Mouse (Mus musculus) naive thymus-derived CD4-positive, alpha-beta T cell, adult 2 months (primary cell): Measurements from ENCODE around the gene Hspa1b.
"Not testable (repeated sequence)": the region's sequence is repeated elsewhere in the genome, so short reads cannot be mapped to it uniquely, and the experiment has no call there.

Experiments
- DNase-seq: peaks from one replicate; pipeline ENCODE4 v3.0.0-alpha.2; 2011; ENCODE audit warnings: low read depth

Hspa1b gene

GRCm38 (mm10) chr17:34954831-34955230 lies 4.2 kb downstream of the Hspa1b start:
- peak; percentile 28 for DNase-seq

- DNase-seq = no peak
Observed at GRCm38 (mm10) chr17:34953904-34954303, 5.1 kb downstream of the Hspa1b start.

GRCm38 (mm10) chr17:34953258-34953657 lies 5.8 kb downstream of the Hspa1b start:
- DNase-seq = no peak

- DNase-seq = peak; percentile 86
Observed at GRCm38 (mm10) chr17:34952378-34953040, 6.5 kb downstream of the Hspa1b start.

- DNase-seq = no peak
Observed at GRCm38 (mm10) chr17:34951636-34952377, 7.2 kb downstream of the Hspa1b start.

- DNase-seq = no peak
Observed at GRCm38 (mm10) chr17:34950514-34951455, 8.3 kb downstream of the Hspa1b start.

GRCm38 (mm10) chr17:34949553-34949969 lies 9.5 kb downstream of the Hspa1b start:
- DNase-seq = no peak

- DNase-seq = not testable (repeated sequence)
Observed at GRCm38 (mm10) chr17:34948721-34949552, 10.1 kb downstream of the Hspa1b start.

- peak; percentile 59 for DNase-seq
Observed at GRCm38 (mm10) chr17:34947606-34948005, 11.4 kb downstream of the Hspa1b start.

- no peak for DNase-seq
Observed at GRCm38 (mm10) chr17:34946486-34947140, 12.4 kb downstream of the Hspa1b start.

- DNase-seq = no peak
Observed at GRCm38 (mm10) chr17:34944362-34944761, 14.7 kb downstream of the Hspa1b start.

- DNase-seq = no peak
Observed at GRCm38 (mm10) chr17:34943128-34943815, 15.8 kb downstream of the Hspa1b start.

- DNase-seq = no peak
Observed at GRCm38 (mm10) chr17:34941344-34942041, 17.5 kb downstream of the Hspa1b start.

GRCm38 (mm10) chr17:34937960-34938505 lies 21.0 kb downstream of the Hspa1b start:
- no peak for DNase-seq

- DNase-seq = no peak
Observed at GRCm38 (mm10) chr17:34934830-34935229, 24.2 kb downstream of the Hspa1b start.

- DNase-seq = no peak
Observed at GRCm38 (mm10) chr17:34934031-34934430, 25.0 kb downstream of the Hspa1b start.

GRCm38 (mm10) chr17:34932287-34932686 lies 26.8 kb downstream of the Hspa1b start:
- DNase-seq = peak; percentile 60

GRCm38 (mm10) chr17:34931735-34932098 lies 27.3 kb downstream of the Hspa1b start:
- peak; percentile 69 for DNase-seq

GRCm38 (mm10) chr17:34931061-34931734 lies 27.8 kb downstream of the Hspa1b start, which contains the start of gene Neu1:
Neu1 (plus strand) TSS chr17:34931253.
- DNase-seq = peak; percentile 97
